Mouse (Mus musculus) heart, postnatal 0 days (tissue): ENCODE measurements around the gene St3gal3. TPM values are rescaled to one million over a fixed set of nuclear protein-coding genes. Genes with fewer than 3 reads are reported as not detected.

ENCODE experiments used
- ATAC-seq: fragments of 200-750 bp; cut with Nextera tagmentation; 2 replicates; pipeline ENCODE4 v1.8.0; 2017; ENCODE audit warnings: low read depth, moderate number of reproducible peaks, moderate library complexity; ENCODE audit not compliant: insufficient read depth
- DNase-seq: peaks from one replicate; pipeline ENCODE4 v3.0.0-alpha.2; 2016; ENCODE audit warnings: low spot score
- H3K27ac ChIP-seq: fragments of 300-500 bp; sonication (generic); 2 replicates; pipeline ENCODE4 v1.5.1; 2014; ENCODE audit warnings: low read depth, mild to moderate bottlenecking
- H3K27me3 ChIP-seq: fragments of 300-500 bp; sonication (generic); 2 replicates; pipeline ENCODE4 v1.6.1; 2014; ENCODE audit warnings: low read length, mixed read lengths; ENCODE audit not compliant: control insufficient read depth, insufficient read depth
- H3K36me3 ChIP-seq: fragments of 300-500 bp; sonication (generic); replicated peaks from 2 replicates; pipeline ENCODE4 v1.6.1; 2014; ENCODE audit warnings: low read length, mixed read lengths; ENCODE audit not compliant: control insufficient read depth, insufficient read depth
- H3K4me1 ChIP-seq: fragments of 300-500 bp; sonication (generic); 2 replicates; pipeline ENCODE4 v1.6.1; 2014; ENCODE audit warnings: antibody characterized with exemption; ENCODE audit not compliant: control insufficient read depth, insufficient read depth
- H3K4me2 ChIP-seq: fragments of 300-500 bp; sonication (generic); 2 replicates; pipeline ENCODE4 v1.6.1; 2014; ENCODE audit warnings: low read depth, mild to moderate bottlenecking, low read length, moderate library complexity
- H3K4me3 ChIP-seq: fragments of 300-500 bp; sonication (generic); 2 replicates; pipeline ENCODE4 v1.5.1; 2014; ENCODE audit warnings: low read depth, low read length
- H3K9ac ChIP-seq: fragments of 300-500 bp; sonication (generic); replicated peaks from 2 replicates; pipeline ENCODE4 v1.6.1; 2014; ENCODE audit warnings: low read depth, low read length, mixed read lengths
- H3K9me3 ChIP-seq: fragments of 300-500 bp; sonication (generic); replicated peaks from 2 replicates; pipeline ENCODE4 v1.6.1; 2016; ENCODE audit warnings: low read length; ENCODE audit not compliant: control insufficient read depth
- CTCF ChIP-seq: IDR thresholded peaks from 2 replicates; pipeline ENCODE4 v1.5.1; 2016; ENCODE audit warnings: antibody characterized with exemption, control low read depth, low read depth
- EP300 ChIP-seq: IDR thresholded peaks from 2 replicates; pipeline ENCODE4 v1.6.1; 2016; ENCODE audit warnings: antibody characterized with exemption, low read depth
- WGBS: fragments of 180-500 bp; shearing (Covaris S2); extraction: QIAGEN DNeasy Blood & Tissue Kit; methylation state at CpG from one replicate; pipeline ENCODE4 v1.1.7; 2014; 5-methylcytosine and 5-hydroxymethylcytosine counted together
- polyA plus RNA-seq: library from polyadenylated mRNA; unstranded; fragments of >200 nt; fragmentation: Nextera tagmentation; extraction: Ambion mirVana; gene quantifications from 2 replicates; pipeline ENCODE4 v1.2.1, GENCODE M21; 2015
- total RNA-seq: library from RNA; depleted of rRNA; stranded (reverse); fragments of >200 nt; gene quantifications from 2 replicates; pipeline ENCODE4 v1.2.3, GENCODE M21; 2014; ENCODE audit warnings: low replicate concordance

Gene St3gal3
- total and polyA plus RNA-seq, 2 experiments from 2014 or later, result 8.2 to 44.5 TPM

- Histone ChIP-seq H3K4me3 (no peak overlapping the region), H3K9ac (no peak overlapping the region), H3K9me3 (no peaks in the 10 kb centered on the region), H3K4me1 (no peaks in the 10 kb centered on the region), H3K4me2 (no peak overlapping the region), H3K27me3 (no peaks in the 10 kb centered on the region), H3K27ac (no peak overlapping the region), H3K36me3 (peaks cover 7% of the 10 kb centered on the region; the same call in 1 of the 2 replicates)
- TF ChIP-seq CTCF, result no peak
- no peak for TF ChIP-seq EP300
- DNase-seq (no peak), ATAC-seq (peak; percentile 53; the same call in 1 of the 2 replicates)
- WGBS, result 72% methylated on average over 11 of the region's 11 CpGs
Observed at GRCm38 (mm10) chr4:117946639-117947305, 187.9 kb downstream of the St3gal3 start.

- TF ChIP-seq EP300, result no peak
- TF ChIP-seq CTCF, result no peak
- ATAC-seq, result no peak
- 66% methylated on average over 5 of the region's 5 CpGs for WGBS
- Histone ChIP-seq H3K4me2 (no peak overlapping the region), H3K36me3 (no peaks in the 10 kb centered on the region), H3K4me1 (no peaks in the 10 kb centered on the region), H3K9ac (no peak overlapping the region), H3K9me3 (no peaks in the 10 kb centered on the region), H3K4me3 (no peak overlapping the region), H3K27me3 (no peaks in the 10 kb centered on the region), H3K27ac (no peak overlapping the region)
- DNase-seq, result no peak
Observed at GRCm38 (mm10) chr4:117943317-117943716, 191.4 kb downstream of the St3gal3 start.

GRCm38 (mm10) chr4:117936964-117937363, 197.8 kb downstream of the St3gal3 start:
- WGBS, result 93% methylated on average over 5 of the region's 5 CpGs
- no peaks in the 10 kb centered on the region for H3K4me1 ChIP-seq
- H3K27ac ChIP-seq, result no peak overlapping the region
- no peak overlapping the region for H3K4me3 ChIP-seq
- TF ChIP-seq EP300, result no peak
- peak; percentile 28; the same call in 1 of the 2 replicates for TF ChIP-seq CTCF
- no peak for ATAC-seq
- H3K9ac ChIP-seq, result no peak overlapping the region
- no peak for DNase-seq
- H3K27me3 ChIP-seq, result no peaks in the 10 kb centered on the region
- no peak overlapping the region for H3K4me2 ChIP-seq
- 0 out of 2 replicates have a peak, but pooled peaks cover 4% of the 10 kb centered on the region for H3K36me3 ChIP-seq
- H3K9me3 ChIP-seq, result no peaks in the 10 kb centered on the region

- H3K27me3 ChIP-seq, result peaks cover 13% of the 10 kb centered on the region
- H3K9me3 ChIP-seq, result no peaks in the 10 kb centered on the region
- 0 out of 2 replicates have a peak, but pooled peaks cover 4% of the 10 kb centered on the region for H3K36me3 ChIP-seq
- H3K4me3 ChIP-seq, result no peak overlapping the region
- H3K4me2 ChIP-seq, result no peak overlapping the region
- DNase-seq, result no peak
- no peak overlapping the region for H3K27ac ChIP-seq
- WGBS, result 80% methylated on average over 4 of the region's 4 CpGs
- no peak for TF ChIP-seq EP300
- TF ChIP-seq CTCF, result no peak
- no peak overlapping the region for H3K9ac ChIP-seq
- peaks cover 5% of the 10 kb centered on the region; the same call in 1 of the 2 replicates for H3K4me1 ChIP-seq
- ATAC-seq, result no peak
Observed at GRCm38 (mm10) chr4:117934081-117934480, 200.6 kb downstream of the St3gal3 start.

GRCm38 (mm10) chr4:117933248-117933647, 201.5 kb downstream of the St3gal3 start:
- DNase-seq (no peak), ATAC-seq (no peak)
- 83% methylated on average over 5 of the region's 5 CpGs for WGBS

More at GRCm38 (mm10) chr4:117933248-117933647, 201.5 kb downstream of the St3gal3 start:
- peaks cover 11% of the 10 kb centered on the region for H3K4me1 ChIP-seq
- TF ChIP-seq EP300, result no peak
- no peak for TF ChIP-seq CTCF
- H3K9me3 ChIP-seq, result no peaks in the 10 kb centered on the region
- 0 out of 2 replicates have a peak, but pooled peaks cover 4% of the 10 kb centered on the region for H3K36me3 ChIP-seq
- no peak overlapping the region for H3K27ac ChIP-seq
- H3K27me3 ChIP-seq, result peaks cover 21% of the 10 kb centered on the region
- H3K9ac ChIP-seq, result no peak overlapping the region
- no peak overlapping the region for H3K4me3 ChIP-seq
- H3K4me2 ChIP-seq, result no peak overlapping the region
